Mouse (Mus musculus) yolk sac, embryonic 10.5 days (tissue): ENCODE measurements around the gene Trdmt1.

Experiments
- DNase-seq: peaks from one replicate; pipeline ENCODE4 v3.0.0-alpha.2; 2017; ENCODE audit warnings: low spot score

The Trdmt1 gene

DNA sequence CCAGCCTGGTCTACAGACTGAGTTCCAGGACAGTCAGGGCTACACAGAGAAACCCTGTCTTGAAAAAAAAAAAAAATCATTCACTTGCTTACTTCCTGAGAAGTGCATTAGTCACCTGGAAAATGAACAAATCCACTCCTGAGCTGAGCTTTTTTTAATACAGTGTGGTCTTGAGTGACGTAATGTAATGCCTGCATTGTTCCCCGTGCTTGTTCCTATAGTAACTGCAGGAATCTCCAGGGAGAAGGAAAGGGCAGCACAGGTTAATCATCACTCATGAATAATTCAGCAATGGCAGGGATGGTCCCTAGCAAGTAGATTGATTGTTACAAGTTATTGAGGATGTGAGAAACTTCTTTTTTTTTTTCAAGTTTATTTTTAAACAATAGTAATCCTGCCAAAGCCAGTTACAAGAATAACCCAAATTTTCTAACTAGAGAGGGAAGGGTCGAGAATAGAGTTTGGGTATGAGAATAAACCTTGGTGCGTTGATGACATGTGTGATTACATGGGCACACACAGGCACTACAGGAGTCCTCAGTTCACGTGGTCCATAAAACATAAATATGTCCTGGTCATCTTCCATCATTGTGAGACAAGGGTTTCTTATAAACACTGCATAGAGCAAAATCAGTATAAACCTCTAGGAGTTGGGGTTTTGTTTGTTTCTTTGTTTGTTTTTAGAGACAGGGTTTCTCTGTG is 44.0 kb downstream of the Trdmt1 start:
- no peak for DNase-seq

DNA sequence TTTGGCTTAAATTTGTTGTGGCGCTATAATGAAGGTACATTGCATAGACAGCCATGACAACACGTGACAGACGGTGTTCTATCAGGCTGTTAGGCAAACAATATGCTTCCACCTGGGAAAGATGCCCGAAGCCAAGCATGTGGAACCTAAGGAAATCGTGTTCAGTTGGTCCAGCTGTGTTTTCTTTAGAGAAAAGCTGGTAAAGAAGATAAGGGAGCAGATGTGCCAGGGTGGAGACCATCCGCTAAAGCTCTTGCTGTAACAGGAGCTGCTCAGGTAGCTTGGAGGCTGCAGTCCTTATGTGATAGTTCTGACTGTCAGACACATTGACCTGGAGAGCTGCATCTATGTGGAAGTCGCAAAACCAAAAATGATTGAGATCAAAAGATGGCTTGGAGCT is 45.3 kb downstream of the Trdmt1 start:
- no peak for DNase-seq

DNA sequence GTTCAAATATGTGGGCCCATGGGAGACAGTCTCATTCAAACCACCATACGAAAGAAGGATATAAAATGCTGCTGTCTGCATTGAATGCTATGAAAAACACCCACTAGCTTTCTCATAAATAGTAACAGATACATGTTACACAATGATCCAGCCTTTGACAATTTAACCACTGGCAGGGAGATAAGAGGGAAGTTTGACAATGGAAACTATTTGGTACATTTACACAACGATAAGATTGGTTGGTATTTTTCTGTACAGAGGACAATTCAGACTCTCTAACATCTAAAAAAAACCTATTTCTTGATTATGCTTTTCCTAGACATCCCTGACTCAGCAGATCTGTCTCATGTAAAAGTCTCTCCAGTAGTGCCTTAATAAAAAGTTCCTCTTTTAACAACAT is 48.4 kb downstream of the Trdmt1 start:
- no peak for DNase-seq

DNA sequence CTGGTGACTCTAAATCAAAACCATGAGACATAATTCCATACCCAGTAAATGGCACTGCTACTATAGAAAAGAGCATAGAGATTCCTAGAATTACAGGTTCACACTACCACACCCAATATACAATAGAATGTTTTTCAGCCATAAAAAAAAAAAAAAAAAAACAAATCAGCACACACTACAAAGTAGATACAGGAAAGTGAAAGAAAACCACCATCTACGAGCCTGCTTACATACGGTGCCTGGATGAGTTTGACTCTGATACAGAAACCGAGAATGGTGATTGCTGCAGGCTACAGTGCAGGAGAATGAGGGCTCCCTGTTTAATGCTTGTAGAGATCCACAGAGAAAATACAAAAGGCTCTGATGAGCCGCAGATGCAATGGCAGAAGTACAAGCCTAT is 51.5 kb downstream of the Trdmt1 start:
- DNase-seq = no peak

DNA sequence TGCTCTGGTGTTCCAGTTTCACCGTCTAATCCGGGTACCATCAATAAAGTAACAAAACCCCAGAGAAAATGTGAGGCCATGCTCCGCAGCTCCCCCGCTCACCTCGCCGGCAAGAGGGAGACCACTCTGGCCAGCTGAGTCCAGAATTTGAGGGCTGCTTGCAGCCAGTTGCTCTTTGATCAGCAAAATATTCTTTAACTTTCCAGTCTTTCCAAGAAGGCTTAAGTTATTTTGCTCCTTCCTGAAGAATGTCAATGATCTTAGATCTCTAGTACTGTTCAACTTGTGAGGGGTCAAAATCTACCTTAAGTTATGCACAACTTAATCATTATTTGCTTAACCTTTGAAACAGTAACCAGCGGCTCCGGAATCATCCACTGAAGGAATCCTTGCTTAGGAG is 52.7 kb downstream of the Trdmt1 start, which contains the start of gene Cubn:
TSS of gene Cubn (minus strand) at position 80 of the 400 bp plus-strand sequence.
- DNase-seq = peak; percentile 74

DNA sequence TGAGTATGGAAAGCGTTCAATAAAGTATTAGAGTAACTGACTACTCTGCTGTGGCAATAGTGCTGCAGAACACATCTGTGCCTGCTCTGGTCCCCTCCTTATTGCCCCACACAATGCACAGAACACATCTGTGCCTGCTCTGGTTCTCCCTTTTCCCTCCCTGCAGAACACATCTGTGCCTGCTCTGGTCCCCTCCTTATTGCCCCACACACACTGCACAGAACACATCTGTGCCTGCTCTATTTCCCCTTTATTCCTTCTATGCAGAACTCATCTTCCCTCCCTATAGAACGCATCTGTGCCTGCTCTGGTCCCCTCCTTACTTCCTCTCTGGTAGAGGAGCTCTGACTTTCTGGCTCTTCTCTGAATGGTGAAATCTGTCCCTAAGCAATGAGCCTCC is 54.0 kb downstream of the Trdmt1 start:
- DNase-seq = no peak

DNA sequence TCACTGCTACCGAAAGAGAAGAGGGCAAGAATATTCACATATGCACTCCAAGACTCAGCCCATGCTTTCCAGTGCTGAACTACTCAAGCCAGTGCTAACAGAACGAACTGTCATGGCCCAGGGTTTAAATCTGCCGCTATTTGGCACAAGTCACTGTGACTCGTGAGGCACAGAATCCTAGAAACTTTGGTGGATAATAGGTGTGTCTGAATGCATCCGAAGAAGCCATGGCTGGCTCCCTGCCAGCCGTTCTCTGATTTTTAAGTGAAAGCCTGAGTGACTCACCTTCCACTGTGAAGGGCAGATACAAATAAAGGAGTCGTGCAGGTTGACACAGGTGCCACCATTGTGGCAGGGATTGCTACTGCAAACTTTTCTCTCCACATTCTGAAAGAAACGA is 58.0 kb downstream of the Trdmt1 start:
- DNase-seq = no peak

DNA sequence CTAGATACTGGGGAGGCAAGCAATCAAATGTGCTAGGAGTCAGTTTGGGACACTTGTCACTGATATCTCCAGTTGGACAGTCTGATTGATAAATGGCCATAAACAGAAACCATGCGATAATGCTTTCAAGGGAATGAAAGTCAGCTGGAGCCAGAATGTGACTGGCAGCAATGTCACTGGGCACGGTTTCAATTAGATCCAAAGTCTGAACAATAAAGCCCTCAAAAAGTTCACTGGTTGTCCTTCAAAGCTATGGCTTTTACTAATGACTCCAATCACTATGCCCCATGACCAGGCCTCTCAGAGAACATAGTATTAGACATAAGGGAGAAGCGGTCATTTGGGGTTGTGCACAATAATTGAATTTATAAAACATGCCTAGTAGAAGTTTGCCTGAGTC is 59.9 kb downstream of the Trdmt1 start:
- DNase-seq = no peak

DNA sequence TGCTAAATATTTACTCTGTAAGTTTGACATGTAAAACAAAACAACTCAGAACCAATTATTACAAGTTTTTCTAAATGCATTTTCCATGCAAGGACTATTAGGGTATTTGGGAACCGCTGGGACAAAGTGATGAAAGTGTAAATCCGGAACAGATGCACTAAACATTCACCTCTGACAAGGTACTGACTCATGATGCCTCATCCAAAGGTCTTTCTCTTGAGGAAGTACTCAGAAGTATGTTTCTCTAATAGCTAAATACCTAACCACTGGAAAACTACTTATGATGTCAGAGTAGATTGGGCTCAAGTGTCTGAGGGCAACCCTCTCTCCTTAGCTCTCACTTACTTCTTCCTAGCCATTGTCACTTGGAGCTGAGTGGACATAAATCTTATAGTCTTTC is 63.7 kb downstream of the Trdmt1 start:
- DNase-seq = no peak

DNA sequence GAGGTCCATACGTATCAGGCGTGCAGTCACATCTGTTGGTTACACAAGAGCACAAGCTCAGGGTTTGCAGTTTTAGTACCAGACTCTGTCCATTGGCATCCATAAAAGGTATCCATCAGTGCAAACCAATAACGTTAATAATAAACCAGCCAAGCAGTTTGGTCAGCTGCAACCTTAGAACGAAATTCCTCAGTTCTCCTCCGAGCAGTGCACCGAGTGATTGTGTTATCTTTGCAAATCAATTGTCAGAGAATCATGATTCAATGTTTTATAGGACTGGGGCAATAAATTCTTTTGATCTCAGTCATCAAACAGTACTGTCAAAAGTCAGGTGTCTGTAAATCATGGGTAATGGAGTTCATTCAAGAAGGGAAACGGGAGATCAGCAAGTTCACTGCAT is 65.3 kb downstream of the Trdmt1 start:
- DNase-seq = no peak

DNA sequence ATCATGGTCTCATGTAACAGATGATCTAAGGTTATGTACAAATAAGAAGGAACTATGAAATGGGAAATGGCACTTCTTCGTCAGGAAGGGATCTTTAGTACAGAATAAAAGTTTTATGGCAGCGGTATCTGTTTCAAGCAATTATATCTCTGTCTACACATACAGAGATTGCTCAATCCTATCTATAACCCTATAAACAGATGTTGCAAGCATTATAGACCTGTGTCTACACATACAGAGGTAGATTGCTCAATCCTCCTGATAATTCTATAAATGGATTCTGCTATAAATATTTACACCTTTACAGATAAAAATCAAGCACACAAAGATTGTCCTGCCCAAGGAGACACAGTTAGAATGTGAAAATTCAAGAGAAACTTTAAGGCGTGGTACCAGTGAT is 74.4 kb downstream of the Trdmt1 start:
- no peak for DNase-seq

DNA sequence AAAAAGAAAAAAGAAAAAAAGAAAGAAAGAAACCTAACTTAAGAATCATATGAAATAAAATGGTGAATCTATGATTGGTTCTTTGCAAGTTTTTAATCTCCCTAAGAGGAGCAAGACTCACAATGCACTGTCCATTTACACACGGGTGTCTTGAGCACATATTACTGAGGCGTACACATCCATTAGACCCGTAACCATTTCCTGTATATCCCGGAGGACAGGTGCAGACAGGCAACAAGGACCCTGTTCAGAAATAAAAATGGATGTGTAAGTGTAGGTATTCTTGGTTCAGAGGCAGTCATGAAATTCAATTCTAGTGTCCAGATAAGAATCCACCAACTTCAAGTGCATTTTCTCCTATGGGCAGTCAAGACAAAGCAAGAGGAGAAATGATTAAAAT is 74.8 kb downstream of the Trdmt1 start:
- no peak for DNase-seq

DNA sequence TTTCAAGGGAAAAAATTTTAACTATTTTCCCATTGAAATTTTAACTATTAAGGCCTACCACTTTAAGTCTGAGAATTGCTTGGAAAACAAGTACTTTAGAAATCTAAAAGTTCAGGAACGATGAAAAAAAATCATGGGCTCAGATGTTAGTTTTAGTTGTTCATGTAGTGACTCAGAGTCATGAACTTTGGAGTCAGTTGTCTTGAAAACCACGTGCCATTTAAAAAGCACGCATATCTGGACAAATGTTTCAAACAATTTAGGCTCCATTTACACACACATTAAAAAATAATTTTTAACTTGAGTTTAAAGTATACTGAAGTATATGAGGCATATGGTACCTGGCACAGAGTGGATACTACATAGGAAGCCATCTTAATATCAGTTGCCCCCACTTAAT is 77.8 kb downstream of the Trdmt1 start:
- no peak for DNase-seq
